Mouse (Mus musculus) brain, embryonic 14.5 days (tissue): ENCODE measurements around the gene Dock4. TPM values are rescaled to one million over a fixed set of nuclear protein-coding genes. Genes with fewer than 3 reads are reported as not detected.

Experiments
- DNase-seq: peaks from one replicate; pipeline ENCODE4 v3.0.0-alpha.2; 2011; ENCODE audit warnings: low read depth
- CTCF ChIP-seq: fragments of 200-500 bp; IDR thresholded peaks from 2 replicates; pipeline ENCODE4 v1.5.1; 2012; ENCODE audit warnings: inconsistent platforms, mild to moderate bottlenecking, moderate library complexity, borderline replicate concordance; ENCODE audit not compliant: insufficient read depth, insufficient read length; ENCODE audit errors: extremely low read depth
- POLR2A ChIP-seq: fragments of 200-500 bp; IDR thresholded peaks from 2 replicates; pipeline ENCODE4 v1.6.1; 2012; ENCODE audit warnings: mild to moderate bottlenecking, inconsistent platforms, borderline replicate concordance; ENCODE audit not compliant: poor library complexity, insufficient read depth, insufficient read length, severe bottlenecking; ENCODE audit errors: extremely low read depth
- polyA plus RNA-seq: library from polyadenylated mRNA; depleted of rRNA; stranded (reverse); fragments of >200 nt; gene quantifications from 2 replicates; pipeline ENCODE4 v1.2.3, GENCODE M21; 2012

Dock4 gene
- polyA plus RNA-seq, 1 experiment, result 29.5 TPM

GRCm38 (mm10) chr12:40559103-40559502, 113.4 kb downstream of the Dock4 start:
- DNase-seq, result no peak
- TF ChIP-seq CTCF, result no peak
- TF ChIP-seq POLR2A, result no peak

GRCm38 (mm10) chr12:40563703-40564102, 118.0 kb downstream of the Dock4 start:
- no peak for DNase-seq

GRCm38 (mm10) chr12:40564261-40564660, 118.5 kb downstream of the Dock4 start:
- TF ChIP-seq CTCF (no peak), POLR2A (no peak)
- no peak for DNase-seq

More at GRCm38 (mm10) chr12:40563703-40564102, 118.0 kb downstream of the Dock4 start:
- TF ChIP-seq POLR2A, result no peak
- no peak for TF ChIP-seq CTCF

GRCm38 (mm10) chr12:40568365-40568885, 122.7 kb downstream of the Dock4 start:
- TF ChIP-seq POLR2A (no peak), CTCF (no peak)

GRCm38 (mm10) chr12:40568971-40569968, 123.5 kb downstream of the Dock4 start:
- TF ChIP-seq POLR2A (no peak), CTCF (no peak)
- DNase-seq, result no peak

More at GRCm38 (mm10) chr12:40568365-40568885, 122.7 kb downstream of the Dock4 start:
- DNase-seq, result peak; percentile 46

- DNase-seq, result no peak
- no peak for TF ChIP-seq CTCF
- no peak for TF ChIP-seq POLR2A
Measured at GRCm38 (mm10) chr12:40570250-40570649, 124.5 kb downstream of the Dock4 start.

GRCm38 (mm10) chr12:40574051-40574450, 128.3 kb downstream of the Dock4 start:
- DNase-seq, result no peak
- TF ChIP-seq CTCF (no peak), POLR2A (no peak)

GRCm38 (mm10) chr12:40576749-40577148, 131.0 kb downstream of the Dock4 start:
- TF ChIP-seq POLR2A, result no peak

GRCm38 (mm10) chr12:40580351-40580750, 134.6 kb downstream of the Dock4 start:
- DNase-seq, result no peak
- TF ChIP-seq CTCF, result no peak
- TF ChIP-seq POLR2A, result no peak

More at GRCm38 (mm10) chr12:40576749-40577148, 131.0 kb downstream of the Dock4 start:
- DNase-seq, result no peak

- no peak for TF ChIP-seq CTCF
- DNase-seq, result no peak
Measured at GRCm38 (mm10) chr12:40581037-40581436, 135.3 kb downstream of the Dock4 start.

GRCm38 (mm10) chr12:40582059-40582458, 136.3 kb downstream of the Dock4 start:
- TF ChIP-seq POLR2A, result no peak
- TF ChIP-seq CTCF, result no peak
- DNase-seq, result no peak

- no peak for TF ChIP-seq POLR2A
- no peak for TF ChIP-seq CTCF
- DNase-seq, result no peak
Measured at GRCm38 (mm10) chr12:40584526-40585289, 139.0 kb downstream of the Dock4 start.

- no peak for DNase-seq
- no peak for TF ChIP-seq POLR2A
- TF ChIP-seq CTCF, result no peak
Measured at GRCm38 (mm10) chr12:40585456-40586141, 139.8 kb downstream of the Dock4 start.

- no peak for TF ChIP-seq POLR2A
- TF ChIP-seq CTCF, result no peak
- DNase-seq, result no peak
Measured at GRCm38 (mm10) chr12:40594161-40594560, 148.4 kb downstream of the Dock4 start.
